Mouse (Mus musculus) thymus, postnatal 36 days (tissue): ENCODE results near the gene Fam107a.
"Not testable (repeated sequence)": the region's sequence is repeated elsewhere in the genome, so short reads cannot be mapped to it uniquely, and the experiment has no call there.

ENCODE experiments used
- DNase-seq, 2 experiments: peaks; one replicate each; pipeline ENCODE4 v3.0.0; 2022; ENCODE audit warnings: mixed read lengths in 2 of 2

The Fam107a gene

DNA sequence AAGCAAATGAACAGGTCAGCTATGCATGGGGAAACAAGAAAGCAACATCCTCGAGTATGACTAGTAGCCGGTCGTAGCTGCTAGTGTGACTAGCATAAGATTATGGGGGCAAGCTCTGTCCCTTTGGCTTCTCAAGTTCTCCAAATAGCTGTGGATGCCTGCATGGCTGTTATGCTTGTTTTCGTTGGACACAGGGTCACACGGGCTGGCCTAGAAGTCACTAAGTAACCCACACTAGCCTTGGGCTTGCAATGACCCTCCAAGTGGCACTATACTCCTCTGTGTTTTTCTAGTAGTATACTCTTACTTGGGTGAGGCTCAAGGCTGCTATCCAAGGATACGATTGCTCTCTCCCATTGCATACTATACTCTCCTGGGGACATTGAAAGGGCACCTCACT lies 2.7 kb downstream of the Fam107a start:
- no peak for DNase-seq

DNA sequence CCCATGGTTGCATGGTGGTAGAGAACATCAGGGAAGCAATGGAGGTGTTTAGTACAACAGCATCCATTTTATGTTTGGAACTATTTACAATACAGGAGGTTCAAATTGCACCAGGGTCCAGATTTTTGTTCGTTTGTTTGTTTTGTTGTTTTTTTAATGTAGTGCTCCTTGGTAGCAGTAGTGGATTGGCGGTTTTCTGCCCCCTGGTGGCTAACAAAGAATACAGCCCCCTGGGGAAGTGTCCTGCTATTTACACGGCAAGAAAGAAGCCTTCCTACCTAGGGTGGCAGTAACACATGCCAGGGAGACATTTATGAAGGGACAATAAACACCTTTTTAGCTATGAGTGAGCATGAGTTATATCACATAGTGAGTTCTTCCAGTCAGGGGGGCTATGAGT lies 3.3 kb downstream of the Fam107a start:
- peak; percentile 13 to 18 for DNase-seq

DNA sequence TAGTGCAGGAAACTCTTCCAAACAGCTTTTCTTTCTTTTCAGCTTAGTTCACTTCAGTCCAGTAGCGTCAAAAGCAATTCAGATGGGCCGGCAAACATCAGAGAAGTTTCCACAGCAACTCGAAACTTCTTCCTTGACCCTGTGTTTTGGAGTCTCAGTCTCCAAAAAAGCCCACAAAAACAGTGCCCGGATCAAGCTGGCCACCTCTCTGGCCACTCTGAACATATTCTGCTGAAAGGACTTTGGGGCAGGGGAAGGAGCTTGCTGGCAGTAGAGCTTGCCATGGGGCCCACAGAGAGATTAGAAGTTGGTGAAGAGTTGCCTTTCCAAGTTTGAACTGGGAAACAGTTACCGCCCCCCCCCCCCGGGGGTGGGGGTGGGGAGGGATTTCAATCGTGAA lies 3.9 kb downstream of the Fam107a start:
- no peak for DNase-seq

DNA sequence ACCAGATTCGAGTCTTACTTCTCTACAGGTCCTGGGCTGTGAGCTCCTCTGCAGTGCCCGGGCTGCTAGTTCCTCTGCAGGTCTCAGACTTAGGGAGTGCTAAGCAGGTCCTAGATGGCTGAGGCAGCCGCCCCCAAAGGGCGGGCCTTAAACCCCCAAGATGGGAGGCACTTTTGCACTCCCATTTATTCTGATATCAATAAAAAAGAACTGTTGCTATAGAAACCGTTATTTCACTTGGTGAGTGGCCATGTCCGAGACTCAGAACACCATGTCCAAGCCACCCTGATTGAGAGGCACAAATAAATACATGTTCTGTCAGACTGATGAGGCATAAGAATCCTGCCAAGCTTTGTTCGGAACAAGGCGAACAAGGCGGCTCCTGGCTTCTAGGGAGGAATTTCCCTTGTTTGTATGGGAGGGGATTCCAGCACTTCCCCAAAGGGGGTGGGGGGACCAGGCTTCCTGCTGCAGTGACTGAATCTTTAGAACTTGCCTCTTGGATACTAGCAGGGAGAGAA lies 8.1 kb downstream of the Fam107a start:
- DNase-seq = no peak

DNA sequence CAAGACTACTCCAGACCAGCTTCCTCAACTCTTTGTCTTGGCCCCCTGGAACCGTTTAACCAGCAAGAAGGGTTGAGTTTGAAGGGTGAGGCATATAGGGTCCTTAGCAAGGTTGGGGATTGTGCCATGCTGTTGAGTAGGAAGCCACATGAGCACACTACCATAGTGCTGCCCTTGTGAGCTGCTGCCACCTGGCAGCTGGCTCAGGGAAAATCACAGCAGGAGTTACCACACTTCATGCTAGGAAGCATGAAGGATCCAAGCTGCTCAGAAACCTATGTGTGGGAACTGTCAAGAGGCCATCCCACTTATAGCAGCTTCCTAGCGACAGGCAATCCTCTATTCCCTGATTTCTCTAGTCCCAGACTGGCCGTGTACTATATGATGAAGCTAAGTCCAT lies 9.2 kb downstream of the Fam107a start:
- DNase-seq = no peak

DNA sequence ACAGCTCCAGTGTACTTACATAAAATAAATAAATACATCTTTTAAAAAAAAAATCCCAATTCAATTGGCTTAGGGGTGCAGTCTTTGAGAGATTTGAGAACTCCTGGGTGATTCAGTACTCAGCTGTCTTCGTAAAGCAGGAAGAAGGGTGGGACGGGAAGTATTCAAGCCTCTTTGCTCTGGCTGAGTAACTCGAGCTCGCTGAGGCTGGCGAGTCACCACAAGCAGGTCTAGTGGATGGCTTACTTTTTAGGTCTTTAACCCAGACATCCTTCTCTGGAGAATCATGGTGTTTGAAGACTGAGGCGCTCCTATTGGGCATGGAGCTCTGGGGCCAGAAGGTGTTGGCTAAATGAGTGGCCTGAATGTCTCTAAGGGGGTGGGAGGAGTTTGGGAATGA lies 10.9 kb downstream of the Fam107a start:
- no peak for DNase-seq

DNA sequence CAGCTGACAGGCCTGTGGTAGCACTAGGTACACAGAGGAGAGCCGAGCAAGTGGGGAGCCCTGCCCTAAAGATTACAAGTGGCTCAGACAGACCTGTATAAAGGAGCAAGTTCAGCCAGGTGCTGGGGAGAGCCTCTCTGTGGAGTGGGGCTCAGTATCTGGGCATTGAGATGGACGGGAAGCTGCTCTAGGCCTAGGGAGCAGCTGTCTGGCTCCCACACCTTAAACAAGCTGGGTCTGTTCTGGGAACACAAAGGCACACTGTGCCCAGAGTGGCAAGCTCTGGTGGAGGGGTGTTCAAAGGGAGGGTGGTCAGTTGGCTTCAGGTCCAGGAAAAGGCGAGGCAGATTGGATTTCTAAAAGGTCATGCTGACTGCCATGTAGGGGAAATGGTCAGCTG lies 12.8 kb downstream of the Fam107a start:
- DNase-seq = no peak

DNA sequence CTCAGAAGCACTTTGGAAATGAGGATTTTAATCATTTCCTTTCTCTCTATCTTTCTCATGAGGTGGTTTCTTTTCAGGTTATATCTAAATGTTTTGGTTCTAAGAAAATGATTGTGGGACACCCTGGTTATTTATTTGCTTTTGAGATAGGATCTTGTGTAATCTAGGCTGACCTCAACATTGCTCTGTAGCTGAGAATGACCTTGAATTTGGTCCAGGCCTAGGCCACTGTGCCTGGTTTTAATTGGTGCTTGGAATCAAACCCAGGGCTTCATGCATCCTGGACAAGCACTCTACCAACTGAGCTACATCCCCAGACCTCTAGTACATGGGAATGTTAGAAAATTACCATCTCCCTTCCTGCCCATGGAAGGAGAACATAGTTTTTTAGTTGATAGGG lies 13.7 kb downstream of the Fam107a start:
- DNase-seq = no peak

DNA sequence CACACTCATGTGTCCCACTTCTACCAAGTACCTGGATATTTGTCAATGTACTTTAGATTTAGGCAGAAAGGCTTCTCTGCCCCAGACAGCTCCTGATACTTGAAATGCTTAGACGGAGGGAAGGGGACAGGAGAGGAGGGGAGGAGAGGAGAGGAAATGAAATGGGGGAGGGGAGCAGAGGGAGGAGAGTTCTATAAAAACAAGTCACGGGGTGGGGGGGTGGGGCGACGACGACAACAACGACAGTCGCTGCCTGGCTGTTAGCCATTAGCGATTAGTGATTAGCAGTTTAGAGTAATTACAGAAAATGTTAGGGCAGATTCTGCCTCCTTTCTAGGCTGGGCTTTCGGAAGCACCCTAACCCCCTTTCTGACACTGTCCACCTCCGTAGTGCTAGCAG lies 15.1 kb downstream of the Fam107a start:
- no peak for DNase-seq

DNA sequence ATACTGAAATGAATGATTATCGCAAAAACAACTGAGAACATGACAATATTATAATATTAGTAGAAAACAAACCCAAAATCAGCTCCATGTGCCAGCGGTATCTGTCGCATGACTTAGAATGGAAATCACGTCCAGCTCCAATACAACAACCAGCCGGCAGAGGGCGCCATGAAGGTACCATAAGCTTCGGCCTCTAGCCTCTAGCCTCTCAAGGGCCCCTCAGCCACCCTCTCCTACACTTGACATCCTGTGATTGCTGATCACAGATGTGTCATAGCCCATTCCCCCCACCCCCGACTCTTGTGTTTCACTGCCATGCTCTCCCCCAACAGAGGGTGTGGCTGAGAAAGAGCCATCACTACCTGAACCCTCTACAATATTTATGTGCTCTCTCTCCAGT lies 17.5 kb downstream of the Fam107a start:
- peak; percentile 30 to 45 for DNase-seq

DNA sequence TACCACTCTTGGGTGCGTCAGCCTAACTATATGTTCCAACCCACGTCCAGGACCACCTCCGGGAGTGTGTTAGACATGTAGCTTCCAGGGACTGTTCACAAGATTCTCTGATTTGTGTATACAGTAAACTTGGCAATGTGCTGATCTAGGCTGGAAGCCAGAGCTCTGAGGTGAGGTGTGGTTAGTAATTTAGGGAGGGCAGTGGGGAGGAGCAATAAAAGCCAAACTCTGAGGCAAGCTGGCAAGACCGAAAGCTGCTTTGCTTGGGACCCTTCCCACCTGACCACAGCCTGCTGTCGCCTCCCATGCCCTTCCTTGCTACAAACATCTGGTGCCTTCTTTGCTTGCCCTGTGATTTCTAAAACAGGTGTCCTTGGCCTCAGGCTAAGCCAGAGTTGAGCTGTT lies 19.9 kb downstream of the Fam107a start:
- DNase-seq = no peak

DNA sequence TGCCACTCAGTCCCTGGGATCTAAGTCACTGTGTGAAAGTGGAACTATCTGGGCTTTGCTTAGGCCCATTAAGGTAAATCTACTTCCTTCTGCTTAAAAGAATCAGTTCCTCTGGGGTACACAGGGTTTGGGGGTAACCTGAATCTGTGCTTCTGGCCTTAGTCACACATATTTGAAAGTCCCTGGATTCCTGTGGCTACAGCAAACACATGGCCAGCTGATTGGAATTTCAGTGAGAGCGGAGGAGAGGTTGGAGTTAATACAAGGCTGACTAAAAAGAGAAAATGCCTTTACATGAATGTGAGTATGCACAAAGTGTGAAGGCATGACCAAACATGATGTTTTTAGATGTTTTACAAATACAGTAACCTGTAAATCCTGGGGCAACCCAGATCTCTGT lies 23.6 kb downstream of the Fam107a start:
- no peak for DNase-seq

DNA sequence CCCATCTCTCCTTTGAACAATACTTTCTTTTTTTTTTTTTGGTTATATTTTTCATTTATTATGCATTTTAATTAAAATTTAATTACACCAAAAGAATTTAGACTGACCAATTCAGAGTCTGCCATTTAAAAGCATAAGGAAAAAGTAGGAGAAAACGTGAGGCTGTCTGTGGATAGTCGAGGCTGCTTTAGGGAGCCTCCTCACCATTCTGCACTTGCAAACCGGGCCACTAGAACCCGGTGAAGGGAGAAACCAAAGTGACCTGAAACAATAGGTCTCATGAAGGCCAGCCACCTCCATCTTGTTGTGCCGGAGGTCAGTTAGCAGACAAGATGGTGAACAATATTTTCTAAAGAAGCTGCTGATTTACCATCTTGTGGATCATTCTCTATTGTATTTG lies 31.2 kb downstream of the Fam107a start:
- peak in 1 of 2 experiments; percentile 15 for DNase-seq

DNA sequence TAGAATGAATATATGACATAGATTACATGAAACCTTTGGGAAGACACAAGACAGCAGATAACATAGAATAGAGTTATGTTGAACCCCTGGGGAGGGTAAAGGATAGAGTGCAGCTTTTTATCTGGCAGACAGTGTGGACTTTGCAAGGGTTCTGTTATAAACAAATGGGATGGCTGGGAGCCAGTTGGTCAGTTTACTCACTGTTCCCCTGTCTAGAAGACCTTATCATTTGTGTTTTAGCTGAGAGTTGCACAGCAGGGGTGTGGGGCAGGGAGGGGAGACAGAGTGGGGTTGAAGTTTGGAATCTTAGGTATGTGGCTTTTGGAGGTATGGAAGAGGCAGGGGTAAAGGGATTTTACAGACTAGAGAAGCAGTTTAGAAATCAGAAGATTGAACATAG lies 34.0 kb downstream of the Fam107a start:
- no peak for DNase-seq

DNA sequence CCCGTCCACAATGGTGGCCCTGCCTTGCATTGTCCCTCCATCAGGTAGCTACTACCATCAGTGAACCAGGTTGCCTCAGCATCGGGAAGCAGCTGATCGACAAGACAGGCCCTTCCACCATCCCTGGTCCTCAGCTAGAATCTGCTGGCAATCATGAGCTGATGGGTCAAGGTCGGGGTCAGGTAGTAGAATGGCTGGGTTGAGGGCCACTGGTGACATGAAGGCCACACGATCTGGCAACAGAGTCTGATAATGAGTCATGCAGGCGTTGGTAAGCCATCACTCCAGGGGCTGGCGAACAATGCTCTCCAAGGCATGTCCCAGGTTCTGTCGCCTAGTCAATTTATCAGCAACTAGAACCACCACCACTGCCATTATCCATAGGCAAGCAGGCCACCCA lies 46.5 kb downstream of the Fam107a start:
- not testable (repeated sequence) for DNase-seq

DNA sequence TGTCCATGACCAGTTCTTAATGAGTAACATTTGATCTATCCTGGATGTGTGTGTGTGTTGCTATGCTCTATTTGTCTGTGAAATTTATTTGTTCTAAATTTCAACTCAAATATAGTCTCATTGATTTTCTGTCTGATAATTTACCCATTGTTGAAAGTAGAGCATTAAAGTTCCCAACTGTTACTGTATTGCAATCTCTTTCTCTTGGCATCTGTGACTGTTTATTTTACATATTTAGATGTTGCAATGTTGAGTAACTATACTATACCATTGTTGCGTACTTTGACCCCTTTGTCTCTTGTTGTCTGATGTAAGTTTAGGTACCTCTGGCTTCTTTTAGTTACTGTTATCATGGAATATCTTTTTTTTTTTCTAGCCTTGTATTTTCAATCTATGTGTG lies 53.4 kb downstream of the Fam107a start:
- DNase-seq = no peak

DNA sequence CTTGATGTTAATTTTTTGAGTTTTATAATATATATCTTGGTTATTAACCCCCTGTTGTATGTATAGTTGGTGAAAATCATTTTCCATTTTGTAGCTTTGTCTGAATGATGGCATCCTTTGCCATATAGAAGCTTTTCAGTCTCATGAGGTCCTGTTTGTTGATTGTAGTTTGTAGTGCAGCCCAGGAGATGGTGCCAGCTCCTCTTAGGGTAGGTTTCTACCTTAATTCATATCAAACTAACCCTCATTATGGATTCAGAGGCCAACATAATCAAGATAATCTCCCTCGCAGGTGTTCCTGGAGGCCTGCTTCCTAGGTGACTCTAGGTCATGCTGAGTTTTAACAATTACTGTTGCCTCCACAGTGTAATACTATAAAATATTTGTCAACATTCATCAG lies 55.6 kb downstream of the Fam107a start:
- no peak for DNase-seq

DNA sequence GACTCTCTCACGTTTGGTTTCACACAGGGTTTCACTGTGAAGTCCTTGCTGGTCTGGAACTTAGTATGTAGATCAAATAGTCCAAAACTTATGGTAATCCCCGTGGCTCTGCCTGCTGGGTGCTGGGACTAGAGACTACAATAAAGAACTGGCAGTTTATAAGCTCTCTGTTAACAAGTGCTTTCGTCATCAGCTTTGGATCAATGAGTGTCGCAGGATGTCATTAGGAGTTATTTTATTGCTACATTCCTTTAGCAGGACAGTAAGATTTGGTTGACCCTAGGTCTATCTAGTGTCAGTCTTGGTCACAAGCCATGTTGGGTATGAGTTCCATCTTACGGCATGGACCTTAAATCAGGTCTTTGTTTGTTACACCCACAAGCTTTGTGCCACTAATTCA lies 57.6 kb downstream of the Fam107a start:
- no peak for DNase-seq

DNA sequence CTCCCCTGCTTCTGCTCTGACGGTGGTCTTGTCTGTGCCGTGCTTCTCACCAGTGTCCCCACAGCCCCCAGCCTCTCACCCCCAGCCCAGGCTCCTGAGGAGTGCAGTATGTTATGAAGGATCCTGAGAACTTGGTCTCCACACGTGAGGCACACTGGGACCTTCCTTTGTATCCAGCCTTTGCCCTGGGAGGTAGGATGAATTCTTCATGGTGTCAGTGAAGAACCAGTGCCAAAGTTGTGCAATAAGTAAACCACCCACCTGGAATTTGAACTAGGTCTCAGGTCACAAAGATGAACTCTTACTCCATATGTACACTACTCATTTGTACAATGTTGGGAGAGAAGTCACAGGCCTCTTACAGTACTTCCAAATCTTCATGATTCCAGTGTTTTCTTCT lies 58.7 kb downstream of the Fam107a start, which contains the start of gene Acox2:
Acox2 (minus strand) TSS at position 188 of the 400 bp plus-strand sequence.
- DNase-seq = no peak

DNA sequence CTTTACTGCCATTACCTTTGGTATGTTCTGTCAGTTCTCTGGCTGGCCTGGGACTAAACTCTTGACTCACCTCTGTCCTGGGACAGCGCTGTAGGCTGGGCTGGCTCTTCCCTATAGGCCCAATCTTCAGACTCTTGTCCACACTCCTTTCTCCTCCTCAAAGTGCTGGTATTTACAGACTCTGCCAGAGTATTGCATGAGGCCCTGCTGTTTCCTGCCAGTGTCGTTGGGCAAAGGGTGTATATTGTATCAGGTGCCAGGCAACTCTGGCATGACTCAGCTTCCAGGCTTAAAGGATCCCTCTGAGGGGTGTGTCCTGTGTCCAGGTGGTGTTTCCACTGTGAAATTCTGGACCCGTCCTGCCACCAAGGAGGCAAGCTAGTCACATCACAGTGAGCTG lies 59.1 kb downstream of the Fam107a start:
- DNase-seq = no peak

DNA sequence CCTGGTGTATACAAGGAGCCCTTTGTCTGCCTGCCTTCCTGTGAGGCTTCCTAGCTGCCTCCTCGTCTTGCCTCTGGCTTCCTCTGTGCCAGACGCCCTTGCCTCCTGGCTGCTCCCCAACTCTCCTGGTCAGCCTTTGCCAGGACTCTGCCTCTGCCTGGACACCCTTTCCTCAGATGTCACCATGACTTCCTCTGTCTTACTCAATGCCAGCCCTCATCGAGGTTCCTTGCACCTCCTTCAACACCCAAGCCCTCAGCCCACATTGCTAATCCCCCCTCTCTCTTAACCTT lies 59.5 kb downstream of the Fam107a start:
- no peak for DNase-seq

DNA sequence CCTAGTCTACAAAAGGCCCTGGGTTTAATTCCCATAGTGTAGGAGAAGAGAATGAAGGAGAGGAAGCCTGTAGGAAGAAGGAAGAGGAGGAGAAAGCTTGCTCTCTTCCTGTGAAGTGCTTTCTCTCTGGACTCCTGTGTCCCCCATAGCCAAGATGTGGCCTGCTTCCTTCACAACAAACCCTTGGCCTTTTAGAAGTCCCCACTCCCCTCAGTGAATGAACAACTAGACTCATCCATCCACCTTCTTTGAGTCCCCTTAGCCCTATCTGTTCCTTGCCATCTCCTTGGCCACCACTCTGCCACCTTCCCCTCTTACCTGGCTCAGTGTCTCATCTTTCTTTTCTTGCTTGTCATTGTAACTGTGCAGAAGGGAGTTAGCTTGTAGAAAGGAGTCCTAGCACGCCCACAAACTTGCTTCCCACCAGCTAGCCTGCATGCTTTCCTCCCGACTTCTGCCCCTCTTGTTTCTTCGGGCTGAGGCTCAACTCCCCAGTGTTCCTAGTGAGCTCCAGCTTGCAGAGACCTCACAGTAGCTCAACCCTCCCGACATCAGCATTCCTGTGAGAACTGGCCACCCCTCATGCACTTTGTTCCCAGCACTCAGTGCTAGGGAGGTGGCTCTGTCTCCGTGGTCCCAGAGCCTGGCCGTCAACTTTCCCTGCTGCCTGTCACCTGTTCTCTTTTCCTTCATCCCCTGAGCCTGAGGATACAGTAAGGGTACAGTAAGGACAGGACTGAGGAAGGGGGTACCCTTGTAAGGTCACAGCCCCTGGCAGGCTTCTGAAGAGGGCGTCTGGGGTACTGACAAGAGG lies 60.1 kb downstream of the Fam107a start:
- DNase-seq = no peak

DNA sequence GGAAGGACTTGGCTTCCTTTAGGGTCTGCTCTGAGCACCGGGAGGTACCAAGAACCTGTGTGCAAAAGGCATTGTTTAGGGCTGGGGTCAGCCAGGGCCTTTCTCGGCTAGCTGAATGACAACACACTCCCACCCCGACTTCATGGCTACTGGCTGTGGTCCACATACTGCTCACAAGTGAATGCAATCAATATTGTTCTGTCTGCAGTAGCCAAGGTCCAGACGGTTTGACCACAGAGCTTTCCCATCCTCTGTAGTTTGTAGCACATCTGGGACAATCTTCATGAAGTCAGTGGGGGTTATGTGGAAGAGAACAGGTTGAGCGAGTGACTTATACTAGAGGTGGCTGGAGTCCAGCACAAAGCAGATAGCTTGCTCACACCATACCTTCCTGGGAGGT lies 60.9 kb downstream of the Fam107a start:
- no peak for DNase-seq

DNA sequence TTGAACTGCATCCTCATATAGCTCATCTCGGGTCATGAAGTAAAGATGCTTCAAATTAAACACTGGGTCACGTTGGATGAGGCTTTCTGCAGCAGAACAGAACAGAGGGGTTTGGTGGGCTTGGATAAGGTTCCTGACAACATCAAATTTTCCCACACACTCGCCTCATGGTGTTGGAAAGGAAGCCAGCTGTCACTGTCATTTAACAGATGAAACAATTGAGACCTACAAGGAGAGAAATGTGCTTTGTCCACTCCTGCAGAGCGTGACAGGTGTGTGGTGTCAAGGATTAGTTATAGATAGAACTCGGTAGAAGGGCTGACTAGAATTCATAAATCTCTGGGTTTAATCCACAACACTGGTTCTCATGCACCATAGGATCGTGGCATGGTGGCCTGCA lies 61.8 kb downstream of the Fam107a start:
- DNase-seq = no peak

DNA sequence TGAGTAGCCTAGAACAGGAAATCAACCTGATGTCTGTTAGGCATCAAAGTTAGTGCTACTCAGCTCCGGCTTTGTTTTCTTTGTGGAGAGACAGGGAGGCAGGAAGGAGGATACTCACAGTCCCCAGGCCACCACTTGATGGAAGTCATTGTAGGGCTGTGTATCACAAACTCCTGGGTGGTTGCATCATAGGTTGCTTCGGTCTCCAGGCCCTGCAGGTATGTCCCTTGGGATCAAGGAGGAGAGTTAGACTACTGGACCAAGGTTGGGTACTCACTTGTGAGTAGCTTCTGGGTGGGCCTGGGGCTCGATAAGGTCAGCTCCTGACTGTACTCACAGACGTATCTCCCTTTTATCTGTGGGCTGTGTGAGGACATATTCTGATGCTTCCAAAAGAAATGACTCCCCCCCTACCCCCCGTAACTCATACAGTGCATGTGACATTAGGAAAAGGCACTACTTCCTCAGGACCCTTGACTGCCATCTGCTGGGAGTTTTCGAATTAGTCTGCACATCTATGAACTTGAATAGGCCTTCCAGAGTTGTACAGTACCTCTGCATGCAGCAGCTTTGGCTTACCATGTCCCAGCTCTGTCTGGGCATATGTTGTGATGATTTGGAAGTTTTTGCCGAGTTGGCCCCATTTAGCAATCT lies 62.6 kb downstream of the Fam107a start:
- peak; percentile 42 to 56 for DNase-seq
